Mouse (Mus musculus) stomach, postnatal 0 days (tissue): ENCODE measurements at regions not wholly inside any gene's neighbourhood (a gene's known extent, or its start where the extent isn't known, plus 50 kb on each side); places are given as distances from the start of the nearest gene placed in this dataset.
A peak's percentile ranks its signal among the peaks of the same experiment; 100 is the strongest.

Experiments
- CTCF ChIP-seq: IDR thresholded peaks from 2 replicates; pipeline ENCODE4 v1.5.1; 2016; ENCODE audit warnings: antibody characterized with exemption, low read depth, mild to moderate bottlenecking, moderate library complexity
- EP300 ChIP-seq: optimal IDR thresholded peaks from 2 replicates; pipeline ENCODE3; 2016; ENCODE audit warnings: antibody characterized with exemption

DNA sequence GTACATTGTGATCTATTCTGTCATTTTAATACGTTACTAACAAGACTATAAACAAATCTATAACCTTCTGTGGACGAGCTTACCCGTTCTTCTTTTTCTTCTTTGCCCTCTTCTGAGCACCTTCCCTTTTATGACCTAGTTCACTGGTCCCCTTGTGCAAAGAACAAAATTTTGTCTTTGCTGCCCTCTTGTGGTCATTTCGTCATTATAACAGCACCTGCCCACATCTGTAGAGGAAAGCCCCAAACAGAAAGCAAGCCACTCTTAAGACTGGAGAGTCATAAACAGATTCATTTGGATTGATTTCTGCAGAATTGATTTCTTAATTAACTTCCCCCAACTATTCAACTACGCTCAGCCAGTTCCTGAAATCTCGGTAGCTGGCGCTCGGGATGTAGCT, 86.2 kb downstream of the Il20rb start:
- TF ChIP-seq CTCF, result peak; percentile 80
- no peak for TF ChIP-seq EP300
